8 mouse cellular contexts compared by ENCODE assay signal in the genomic region with DNA sequence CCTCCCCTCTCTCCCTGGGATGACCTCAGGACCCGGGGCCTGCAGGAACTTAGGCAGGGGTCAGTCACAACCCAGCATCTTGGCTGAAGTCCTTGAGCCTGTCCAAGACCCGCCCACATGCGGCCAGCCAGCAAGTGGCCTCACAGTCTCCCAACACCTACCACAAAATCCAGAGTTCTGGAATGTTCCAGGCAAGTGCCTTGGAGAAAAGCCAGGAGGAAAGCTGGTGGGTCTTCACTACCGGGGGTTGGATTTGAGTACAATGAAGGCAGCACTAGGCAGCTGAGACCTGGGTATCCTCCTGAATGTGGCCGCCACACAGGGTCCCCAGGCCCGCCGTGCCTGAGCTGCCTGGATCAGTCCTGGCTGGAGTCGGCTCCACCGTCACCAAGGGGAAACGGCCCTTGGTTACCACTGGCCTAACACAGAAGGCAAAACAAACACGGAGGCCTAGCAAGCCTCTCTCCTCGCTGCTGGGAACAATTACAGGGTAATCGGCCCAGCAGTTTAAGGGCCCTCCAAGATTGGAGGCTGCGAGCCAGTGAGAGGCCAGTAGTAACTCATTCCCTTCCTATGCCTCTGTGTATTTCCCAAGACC. TPM values are rescaled to one million over a fixed set of nuclear protein-coding genes. Genes with fewer than 3 reads are reported as not detected.
DNase-seq lines count a peak whose midpoint lies in the region; ATAC-seq and TF ChIP-seq lines count a peak whose summit lies in the region.

No protein-coding gene starts in this region.

- ATAC-seq in hindbrain, embryonic 12.5 days (ENCODE audit: low FRiP score) = 0 out of 2 replicates have a peak, but pooled peaks have one; percentile 43
- ATAC-seq in limb, embryonic 13.5 days (ENCODE audit: low FRiP score, low read depth) = peak; percentile 24; the same call in 1 of the 2 replicates
- peak; percentile 58; the same call in 1 of the 2 replicates for ATAC-seq in neural tube, embryonic 14.5 days (ENCODE audit: low read depth)

- H3K36me3 ChIP-seq in hindbrain, embryonic 12.5 days = no peaks in the 10 kb centered on the region
- H3K36me3 ChIP-seq in limb, embryonic 13.5 days = peaks cover 15% of the 10 kb centered on the region
- H3K36me3 ChIP-seq in neural tube, embryonic 14.5 days (ENCODE audit: control insufficient read depth, insufficient read depth, low read length) = no peaks in the 10 kb centered on the region

- 0 out of 2 replicates have a peak, but pooled peaks cover 8% of the 10 kb centered on the region for H3K27me3 ChIP-seq in hindbrain, embryonic 12.5 days
- H3K27me3 ChIP-seq in limb, embryonic 13.5 days = no peaks in the 10 kb centered on the region
- no peaks in the 10 kb centered on the region for H3K27me3 ChIP-seq in neural tube, embryonic 14.5 days (ENCODE audit: control insufficient read depth, insufficient read depth, low read length)

- no peak overlapping the region; the same call in 1 of the 2 replicates for H3K4me3 ChIP-seq in layer of hippocampus, adult 2 months
- no peak overlapping the region for H3K4me3 ChIP-seq in hindbrain, embryonic 12.5 days
- H3K4me3 ChIP-seq in limb, embryonic 13.5 days = no peak overlapping the region
- no peak overlapping the region for H3K4me3 ChIP-seq in neural tube, embryonic 14.5 days (ENCODE audit: low read depth, low read length)

- H3K9ac ChIP-seq in hindbrain, embryonic 12.5 days = 0 out of 2 replicates have a peak overlapping the region, but pooled peaks have one; percentile 3
- peak overlapping the region; percentile 13; the same call in 1 of the 2 replicates for H3K9ac ChIP-seq in limb, embryonic 13.5 days
- no peak overlapping the region for H3K9ac ChIP-seq in neural tube, embryonic 14.5 days (replicated peaks; ENCODE audit: low read depth, low read length)

- 26% methylated on average over 14 of the region's 14 CpGs for WGBS in hindbrain, embryonic 12.5 days
- 20% methylated on average over 14 of the region's 14 CpGs for WGBS in limb, embryonic 13.5 days
- WGBS in neural tube, embryonic 14.5 days = 19% methylated on average over 14 of the region's 14 CpGs

- no peaks in the 10 kb centered on the region for H3K9me3 ChIP-seq in hindbrain, embryonic 12.5 days (replicated peaks)
- H3K9me3 ChIP-seq in limb, embryonic 13.5 days = peaks cover 3% of the 10 kb centered on the region; the same call in 1 of the 2 replicates
- no peaks in the 10 kb centered on the region for H3K9me3 ChIP-seq in neural tube, embryonic 14.5 days (ENCODE audit: control insufficient read depth, low read length)

- no peak for DNase-seq in layer of hippocampus, adult 2 months (ENCODE audit: low spot score in 2 of 2)
- no peak for DNase-seq in layer of hippocampus, postnatal 36 days
- peak; percentile 74 for DNase-seq in gastrocnemius, adult 18-20 months (ENCODE audit: low spot score)
- DNase-seq in left cerebral cortex, adult 18-20 months (ENCODE audit: low spot score in 2 of 2) = no peak
- DNase-seq in thymus, postnatal 25 days = no peak

- peaks cover 56% of the 10 kb centered on the region for H3K4me1 ChIP-seq in hindbrain, embryonic 12.5 days
- H3K4me1 ChIP-seq in limb, embryonic 13.5 days = peaks cover 73% of the 10 kb centered on the region
- H3K4me1 ChIP-seq in neural tube, embryonic 14.5 days (ENCODE audit: control insufficient read depth, insufficient read depth, low read length) = peaks cover 8% of the 10 kb centered on the region; the same call in 1 of the 2 replicates

- no peak overlapping the region for H3K4me2 ChIP-seq in hindbrain, embryonic 12.5 days (replicated peaks)
- peak overlapping the region; percentile 44 for H3K4me2 ChIP-seq in limb, embryonic 13.5 days (replicated peaks)
- no peak overlapping the region for H3K4me2 ChIP-seq in neural tube, embryonic 14.5 days (ENCODE audit: low read depth, low read length)

- peak overlapping the region; percentile 91 for H3K27ac ChIP-seq in layer of hippocampus, adult 2 months
- peak overlapping the region; percentile 60 for H3K27ac ChIP-seq in hindbrain, embryonic 12.5 days
- H3K27ac ChIP-seq in limb, embryonic 13.5 days = peak overlapping the region; percentile 89
- peak overlapping the region; percentile 22; the same call in 1 of the 2 replicates for H3K27ac ChIP-seq in neural tube, embryonic 14.5 days (ENCODE audit: low read depth, low read length)

- no peak for TF ChIP-seq CTCF in layer of hippocampus, adult 2 months (conservative IDR thresholded peaks at IDR 0.05)

RNA-seq across cellular contexts. Expression of gene Spsb1, which starts 32.6 kb away (rescaled TPM):
- total RNA-seq in layer of hippocampus, adult 2 months (2021) = 10 to 100 TPM; 30.3 to 33.3 TPM
- 10 to 100 TPM; 24.1 to 34.9 TPM for total RNA-seq in layer of hippocampus, postnatal 36 days (2021)
- 1 to 10 TPM; 5.9 to 9.6 TPM for total RNA-seq in gastrocnemius, adult 18-20 months (2021)
- polyA plus RNA-seq in hindbrain, embryonic 12.5 days (2016; fragmentation: Nextera tagmentation; extraction: Ambion mirVana) = 15.5 and 17.8 TPM in 2 replicates
- polyA plus RNA-seq in limb, embryonic 13.5 days (2015; fragmentation: Nextera tagmentation; extraction: Ambion mirVana) = 18.1 and 22.3 TPM in 2 replicates
- polyA plus RNA-seq in neural tube, embryonic 14.5 days (2014; fragmentation: Nextera tagmentation; extraction: Ambion mirVana) = 5.9 and 9.4 TPM in 2 replicates
- total RNA-seq in left cerebral cortex, adult 18-20 months (2021) = 10 to 100 TPM; 11.1 to 13.8 TPM

Comparison
In these comparisons a context has a peak if more than half of its experiments do, and no peak if none do; other contexts are left out.
1. H3K27ac ChIP-seq: peak in every context shown above with its lines; median percentile 91 in layer of hippocampus, adult 2 months; 89 in limb, embryonic 13.5 days; 60 in hindbrain, embryonic 12.5 days; 22 in neural tube, embryonic 14.5 days.